Mouse (Mus musculus) kidney, adult 2 months (tissue): ENCODE measurements around the gene Gxylt1.

Experiments
- CTCF ChIP-seq: fragments of 200-500 bp; conservative IDR thresholded peaks from 2 replicates; pipeline ENCODE4 v1.5.1; 2011; ENCODE audit warnings: low read depth, mild to moderate bottlenecking, control low read depth, low read length, moderate library complexity, mixed read lengths; ENCODE audit not compliant: insufficient read depth, insufficient read length
- POLR2A ChIP-seq: fragments of 200-500 bp; IDR thresholded peaks from one replicate; pipeline ENCODE4 v1.6.1; 2011; ENCODE audit warnings: low read depth, low read length, control low read depth

DNA sequence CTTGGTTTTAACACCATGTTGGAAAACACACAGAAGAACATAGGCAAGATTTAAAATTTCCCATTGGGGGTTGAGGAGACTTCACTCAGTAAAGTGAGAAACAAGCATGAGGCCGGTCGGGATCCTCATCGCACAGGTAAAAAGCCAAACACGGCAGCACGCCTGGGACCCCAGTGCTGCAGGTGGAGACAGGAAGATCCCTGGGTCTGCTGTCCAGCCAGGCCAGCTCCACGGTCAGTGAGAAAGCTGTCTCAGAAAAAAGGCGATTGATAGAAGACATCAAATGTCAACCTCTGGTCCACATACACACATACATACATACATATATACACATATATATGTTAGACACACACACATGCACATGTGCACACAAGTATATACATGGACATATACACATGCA is 5.4 kb downstream of the Gxylt1 start:
- TF ChIP-seq CTCF (no peak), POLR2A (no peak)
